Mouse (Mus musculus): ENCODE data around the gene Snrnp27. TPM values are rescaled to one million over a fixed set of nuclear protein-coding genes. Genes with fewer than 3 reads are reported as not detected.

The Snrnp27 gene
- total and polyA plus RNA-seq, 3 experiments = 84.4 to 193 (median 87.0) TPM

DNA sequence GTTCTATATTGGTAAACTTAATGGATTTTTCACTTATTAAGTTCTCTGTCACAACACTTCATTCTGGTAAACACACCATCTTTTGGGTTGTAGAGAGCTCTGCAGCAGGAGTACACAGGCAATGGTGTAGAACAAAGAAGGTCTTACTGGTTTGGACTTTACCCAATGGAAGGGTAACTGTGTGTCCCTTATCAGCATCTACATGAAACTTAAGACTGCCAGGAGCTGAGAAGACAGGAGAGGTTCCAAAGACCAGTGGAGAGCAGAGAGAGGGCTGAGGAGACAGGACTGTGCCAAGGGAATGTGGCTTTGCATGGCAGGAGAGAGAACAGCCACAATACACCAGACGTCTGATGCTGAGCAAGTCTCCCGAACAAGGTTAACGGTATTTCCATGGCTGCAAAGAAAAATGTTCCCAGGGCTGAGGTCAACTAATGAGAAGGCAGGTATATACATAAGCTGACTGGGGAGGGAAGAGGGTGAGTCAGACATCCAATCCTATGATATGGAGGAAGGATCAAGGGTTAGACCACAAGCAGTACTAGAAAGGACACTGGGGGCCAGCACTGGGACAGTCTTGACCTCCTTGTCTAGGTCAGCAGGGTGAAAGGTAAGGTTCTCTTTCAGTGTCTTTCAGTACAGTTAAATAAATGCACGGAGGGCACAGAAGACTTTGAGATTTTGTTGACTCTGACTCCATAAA lies 23.9 kb upstream of the Snrnp27 start:
- H3K9me3 ChIP-seq (replicated peaks) = no peaks in the 10 kb centered on the region
- no peak overlapping the region for H3K4me3 ChIP-seq (ENCODE audit: low read depth, low read length)
- peaks cover 62% of the 10 kb centered on the region for H3K36me3 ChIP-seq (replicated peaks)
- DNase-seq (ENCODE audit: low spot score) (no peak), ATAC-seq (ENCODE audit: extremely low read depth, insufficient number of reproducible peaks, low FRiP score, poor library complexity, severe bottlenecking) (no peak)
- no peaks in the 10 kb centered on the region for H3K4me1 ChIP-seq (ENCODE audit: insufficient read depth, low read depth, low read length)
- no peaks in the 10 kb centered on the region for H3K27me3 ChIP-seq (ENCODE audit: insufficient read depth, low read length)
- TF ChIP-seq POLR2AphosphoS5 (IDR thresholded peaks at IDR 0.05; ENCODE audit: insufficient replicate concordance, low read depth, low read length) = no peak
- no peak for TF ChIP-seq GATA2 (IDR thresholded peaks at IDR 0.05; ENCODE audit: borderline replicate concordance, low read depth, low read length)
- no peak for TF ChIP-seq TAL1 (conservative IDR thresholded peaks at IDR 0.05; ENCODE audit: low read depth, low read length)
- no peak for TF ChIP-seq GATA1 (IDR thresholded peaks at IDR 0.05; ENCODE audit: borderline replicate concordance, low read length)
- TF ChIP-seq CTCF (IDR thresholded peaks at IDR 0.05; ENCODE audit: low read depth, low read length) = no peak

GRCm38 (mm10) chr6:86702577-86702976 lies 18.3 kb upstream of the Snrnp27 start:
- Histone ChIP-seq H3K4me3 (ENCODE audit: low read depth, low read length) (no peak overlapping the region), H3K4me1 (ENCODE audit: insufficient read depth, low read depth, low read length) (no peaks in the 10 kb centered on the region), H3K27me3 (ENCODE audit: insufficient read depth, low read length) (no peaks in the 10 kb centered on the region), H3K9me3 (replicated peaks) (no peaks in the 10 kb centered on the region), H3K36me3 (replicated peaks) (peaks cover 81% of the 10 kb centered on the region)
- ATAC-seq (ENCODE audit: extremely low read depth, insufficient number of reproducible peaks, low FRiP score, poor library complexity, severe bottlenecking) (no peak), DNase-seq (ENCODE audit: low spot score) (no peak)
- TF ChIP-seq GATA2 (IDR thresholded peaks at IDR 0.05; ENCODE audit: borderline replicate concordance, low read depth, low read length) (no peak), CTCF (IDR thresholded peaks at IDR 0.05; ENCODE audit: low read depth, low read length) (no peak), GATA1 (IDR thresholded peaks at IDR 0.05; ENCODE audit: borderline replicate concordance, low read length) (no peak), POLR2AphosphoS5 (IDR thresholded peaks at IDR 0.05; ENCODE audit: insufficient replicate concordance, low read depth, low read length) (no peak), TAL1 (conservative IDR thresholded peaks at IDR 0.05; ENCODE audit: low read depth, low read length) (no peak)

DNA sequence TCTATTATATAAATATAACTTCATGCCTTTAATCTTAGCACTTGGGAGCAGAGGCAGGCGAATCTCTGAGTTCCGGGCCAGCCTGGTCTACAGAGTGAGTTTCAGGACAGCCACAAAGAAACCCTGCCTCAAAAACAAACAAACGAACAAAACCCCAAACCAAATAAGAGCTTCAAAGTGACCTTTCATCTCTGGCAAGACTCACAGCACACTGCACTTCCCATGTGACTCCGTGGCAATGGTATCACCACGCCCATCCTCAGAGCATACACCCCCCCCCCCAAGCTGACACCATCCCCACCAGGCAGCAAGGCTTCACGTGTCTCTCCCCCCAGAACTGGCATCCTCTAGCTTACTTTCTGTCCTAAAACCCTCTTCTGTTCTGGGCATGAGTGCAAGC lies 13.6 kb upstream of the Snrnp27 start:
- Histone ChIP-seq H3K9me3 (replicated peaks) (no peaks in the 10 kb centered on the region), H3K4me3 (ENCODE audit: low read depth, low read length) (no peak overlapping the region), H3K36me3 (replicated peaks) (peaks cover 82% of the 10 kb centered on the region), H3K4me1 (ENCODE audit: insufficient read depth, low read depth, low read length) (no peaks in the 10 kb centered on the region), H3K27me3 (ENCODE audit: insufficient read depth, low read length) (no peaks in the 10 kb centered on the region)
- ATAC-seq (ENCODE audit: extremely low read depth, insufficient number of reproducible peaks, low FRiP score, poor library complexity, severe bottlenecking) (no peak), DNase-seq (ENCODE audit: low spot score) (no peak)
- no peak for TF ChIP-seq GATA2 (IDR thresholded peaks at IDR 0.05; ENCODE audit: borderline replicate concordance, low read depth, low read length)
- no peak for TF ChIP-seq POLR2AphosphoS5 (IDR thresholded peaks at IDR 0.05; ENCODE audit: insufficient replicate concordance, low read depth, low read length)
- TF ChIP-seq CTCF (IDR thresholded peaks at IDR 0.05; ENCODE audit: low read depth, low read length) = no peak
- TF ChIP-seq TAL1 (conservative IDR thresholded peaks at IDR 0.05; ENCODE audit: low read depth, low read length) = no peak
- no peak for TF ChIP-seq GATA1 (IDR thresholded peaks at IDR 0.05; ENCODE audit: borderline replicate concordance, low read length)

GRCm38 (mm10) chr6:86696213-86696612 lies 11.9 kb upstream of the Snrnp27 start:
- no peaks in the 10 kb centered on the region for H3K4me1 ChIP-seq (ENCODE audit: insufficient read depth, low read depth, low read length)
- no peak for ATAC-seq (ENCODE audit: extremely low read depth, insufficient number of reproducible peaks, low FRiP score, poor library complexity, severe bottlenecking)
- TF ChIP-seq GATA1 (IDR thresholded peaks at IDR 0.05; ENCODE audit: borderline replicate concordance, low read length) (no peak), TAL1 (conservative IDR thresholded peaks at IDR 0.05; ENCODE audit: low read depth, low read length) (no peak), GATA2 (IDR thresholded peaks at IDR 0.05; ENCODE audit: borderline replicate concordance, low read depth, low read length) (no peak), CTCF (IDR thresholded peaks at IDR 0.05; ENCODE audit: low read depth, low read length) (no peak), POLR2AphosphoS5 (IDR thresholded peaks at IDR 0.05; ENCODE audit: insufficient replicate concordance, low read depth, low read length) (no peak)
- H3K36me3 ChIP-seq (replicated peaks) = peaks cover 69% of the 10 kb centered on the region
- H3K9me3 ChIP-seq (replicated peaks) = no peaks in the 10 kb centered on the region
- DNase-seq (ENCODE audit: low spot score) = no peak
- H3K27me3 ChIP-seq (ENCODE audit: insufficient read depth, low read length) = no peaks in the 10 kb centered on the region
- H3K4me3 ChIP-seq (ENCODE audit: low read depth, low read length) = no peak overlapping the region

GRCm38 (mm10) chr6:86694465-86694864 lies 10.1 kb upstream of the Snrnp27 start:
- Histone ChIP-seq H3K36me3 (replicated peaks) (peaks cover 67% of the 10 kb centered on the region), H3K4me1 (ENCODE audit: insufficient read depth, low read depth, low read length) (peaks cover 6% of the 10 kb centered on the region; the same call in 1 of the 2 replicates), H3K27me3 (ENCODE audit: insufficient read depth, low read length) (no peaks in the 10 kb centered on the region), H3K9me3 (replicated peaks) (no peaks in the 10 kb centered on the region), H3K4me3 (ENCODE audit: low read depth, low read length) (no peak overlapping the region)
- no peak for ATAC-seq (ENCODE audit: extremely low read depth, insufficient number of reproducible peaks, low FRiP score, poor library complexity, severe bottlenecking)
- no peak for DNase-seq (ENCODE audit: low spot score)
- TF ChIP-seq CTCF (IDR thresholded peaks at IDR 0.05; ENCODE audit: low read depth, low read length) = peak; percentile 80
- no peak for TF ChIP-seq GATA2 (IDR thresholded peaks at IDR 0.05; ENCODE audit: borderline replicate concordance, low read depth, low read length)

DNA sequence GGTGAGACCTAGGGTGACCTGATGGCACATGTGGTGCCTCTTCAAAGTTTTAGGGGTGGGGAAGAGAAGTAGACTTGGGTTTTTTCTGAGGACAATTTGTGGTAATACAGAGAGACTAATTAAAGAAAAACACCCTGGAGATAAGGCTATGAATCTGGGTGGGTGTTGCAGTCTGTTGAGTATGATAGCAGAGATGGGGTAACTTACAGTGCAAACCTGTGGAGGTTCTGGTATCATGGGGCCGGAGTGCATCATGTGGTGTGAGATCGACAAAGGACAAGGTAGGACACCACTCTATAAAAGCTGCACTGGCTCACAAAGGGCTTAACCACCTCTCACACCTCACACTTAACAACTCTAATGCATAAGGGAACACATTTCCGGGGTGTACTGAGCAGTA lies 5.3 kb upstream of the Snrnp27 start:
- peaks cover 39% of the 10 kb centered on the region for H3K36me3 ChIP-seq (replicated peaks)
- no peak for ATAC-seq (ENCODE audit: extremely low read depth, insufficient number of reproducible peaks, low FRiP score, poor library complexity, severe bottlenecking)
- no peak for TF ChIP-seq TAL1 (conservative IDR thresholded peaks at IDR 0.05; ENCODE audit: low read depth, low read length)
- no peak for TF ChIP-seq POLR2AphosphoS5 (IDR thresholded peaks at IDR 0.05; ENCODE audit: insufficient replicate concordance, low read depth, low read length)
- no peak for TF ChIP-seq GATA2 (IDR thresholded peaks at IDR 0.05; ENCODE audit: borderline replicate concordance, low read depth, low read length)
- no peak for TF ChIP-seq CTCF (IDR thresholded peaks at IDR 0.05; ENCODE audit: low read depth, low read length)
- no peak for TF ChIP-seq GATA1 (IDR thresholded peaks at IDR 0.05; ENCODE audit: borderline replicate concordance, low read length)
- no peak overlapping the region for H3K4me3 ChIP-seq (ENCODE audit: low read depth, low read length)
- no peak for DNase-seq (ENCODE audit: low spot score)
- no peaks in the 10 kb centered on the region for H3K9me3 ChIP-seq (replicated peaks)
- peaks cover 14% of the 10 kb centered on the region for H3K4me1 ChIP-seq (ENCODE audit: insufficient read depth, low read depth, low read length)
- H3K27me3 ChIP-seq (ENCODE audit: insufficient read depth, low read length) = no peaks in the 10 kb centered on the region

Measured in G1E (cell line).